Mouse (Mus musculus): Measurements from ENCODE around the gene Gatm.

Gene Gatm

DNA sequence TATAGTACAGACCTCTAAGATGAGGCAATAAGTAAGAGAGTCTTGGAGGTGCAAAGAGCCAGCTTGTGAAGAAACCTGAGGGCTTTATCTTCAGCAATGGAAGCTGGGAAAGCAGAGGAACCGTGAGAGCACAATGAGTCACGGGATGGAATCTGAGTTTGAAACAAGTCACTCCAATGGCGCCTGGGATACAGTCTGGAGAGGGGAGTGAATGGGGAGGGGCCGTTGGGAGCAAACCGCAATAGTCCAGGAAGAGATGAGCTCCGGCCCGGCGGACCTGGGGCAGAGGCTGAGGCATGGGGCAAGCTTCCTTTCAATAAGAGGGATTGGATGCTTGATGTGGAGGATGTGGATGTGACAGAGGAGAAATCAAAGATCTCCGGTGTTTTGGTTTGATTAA lies 2.3 kb downstream of the Gatm start:
- no peak for DNase-seq (ENCODE audit: low read depth)

- no peak for DNase-seq (ENCODE audit: low read depth)
These were observed 5.3 kb downstream of the Gatm start for GRCm38 (mm10) chr2:122605829-122606228.

DNA sequence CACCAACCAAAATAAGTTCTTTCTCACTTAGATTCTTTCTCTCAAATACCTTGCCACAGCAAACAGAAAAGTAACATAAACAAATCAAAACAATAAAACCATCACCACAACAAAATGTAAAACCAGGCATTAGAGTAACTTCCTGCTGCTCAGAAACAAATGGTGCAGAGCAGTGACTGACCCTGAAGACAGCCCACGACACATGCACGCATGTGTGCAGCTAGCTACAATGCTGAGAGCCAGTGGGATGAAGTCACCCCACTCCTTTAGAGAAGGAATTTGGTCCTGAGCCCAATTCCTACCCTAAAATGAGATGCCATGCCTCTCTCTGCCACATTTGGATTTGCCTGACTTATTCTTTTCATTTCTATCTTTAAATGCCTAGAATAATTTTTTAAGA lies 9.7 kb downstream of the Gatm start:
- DNase-seq (ENCODE audit: low read depth): no peak

DNA sequence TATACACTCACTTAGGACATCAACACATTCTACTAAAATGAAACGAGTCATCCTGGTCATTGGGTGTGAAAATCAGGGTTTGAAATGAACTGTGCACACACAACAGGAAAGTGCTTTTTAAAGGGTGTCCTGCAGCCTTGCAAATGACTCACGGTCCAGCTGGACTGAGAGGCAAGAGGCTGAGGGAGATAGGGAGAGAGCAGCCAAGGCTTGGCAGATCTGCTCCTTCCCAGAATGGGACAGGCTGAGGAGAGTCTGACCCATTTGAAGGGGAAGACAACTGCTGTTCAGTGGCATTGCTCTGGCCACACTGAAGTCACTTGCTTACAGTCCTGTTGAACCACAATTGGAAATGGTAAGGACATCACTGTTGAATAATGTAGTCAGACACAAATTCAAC lies 11.4 kb downstream of the Gatm start:
- no peak for DNase-seq (ENCODE audit: low read depth)

DNA sequence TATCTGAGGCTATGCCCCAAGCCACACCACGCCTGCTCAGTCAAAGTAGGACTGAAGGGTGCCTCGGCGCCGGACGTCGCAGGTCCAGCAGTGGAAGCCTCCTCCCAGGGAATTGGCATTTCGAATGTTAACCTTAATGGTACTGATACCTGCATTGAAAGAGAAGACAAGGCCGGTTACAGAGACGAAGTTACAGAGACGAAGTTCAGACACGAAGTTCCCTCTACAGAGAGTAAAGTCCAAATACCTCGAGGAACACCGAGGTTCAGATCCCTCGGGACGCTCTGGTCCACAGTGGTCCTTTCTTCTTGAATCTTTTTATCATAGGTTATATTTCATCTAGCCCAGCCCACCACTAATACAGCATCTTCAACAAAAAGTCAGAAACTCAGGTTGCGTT lies 15.6 kb downstream of the Gatm start:
- DNase-seq (ENCODE audit: low read depth): no peak

DNA sequence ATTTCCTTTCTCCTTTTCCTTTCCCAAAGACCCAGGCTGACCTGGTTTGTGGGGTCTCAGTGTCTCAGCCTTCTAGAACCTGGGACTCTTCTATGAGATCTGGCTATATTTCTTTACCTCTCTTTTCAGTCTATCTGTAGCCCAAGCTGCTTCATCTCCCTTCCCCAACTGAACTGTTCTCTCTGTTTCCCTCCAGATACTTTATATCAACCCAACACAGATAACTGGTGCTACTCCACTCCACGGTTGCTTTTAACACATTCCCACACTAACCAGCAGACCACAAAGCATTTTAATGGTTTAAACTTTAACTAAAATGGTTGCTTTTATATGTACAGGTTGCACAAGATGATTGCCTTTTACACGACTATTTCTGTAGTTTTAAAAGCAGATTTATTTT lies 19.9 kb downstream of the Gatm start:
- no peak for DNase-seq (ENCODE audit: low read depth)

DNA sequence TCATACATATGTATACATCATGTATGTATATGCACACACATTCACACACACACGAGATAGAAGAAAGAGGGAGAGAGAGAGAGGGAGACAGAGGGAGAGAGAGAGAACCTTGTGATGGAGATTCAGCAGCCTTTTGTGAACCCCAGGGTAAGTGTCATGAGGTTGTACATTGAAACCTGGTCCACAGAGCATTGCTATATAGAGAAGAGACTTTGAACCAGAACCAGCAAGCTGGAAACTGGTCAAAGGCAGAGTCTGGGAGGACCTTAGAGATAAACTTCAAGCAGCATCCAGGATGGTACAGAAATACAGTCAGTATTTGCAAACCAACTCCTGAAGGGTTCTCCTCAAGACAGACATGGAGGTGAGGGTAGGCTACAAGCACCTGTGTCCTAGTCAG lies 20.8 kb downstream of the Gatm start:
- DNase-seq (ENCODE audit: low read depth): no peak

DNA sequence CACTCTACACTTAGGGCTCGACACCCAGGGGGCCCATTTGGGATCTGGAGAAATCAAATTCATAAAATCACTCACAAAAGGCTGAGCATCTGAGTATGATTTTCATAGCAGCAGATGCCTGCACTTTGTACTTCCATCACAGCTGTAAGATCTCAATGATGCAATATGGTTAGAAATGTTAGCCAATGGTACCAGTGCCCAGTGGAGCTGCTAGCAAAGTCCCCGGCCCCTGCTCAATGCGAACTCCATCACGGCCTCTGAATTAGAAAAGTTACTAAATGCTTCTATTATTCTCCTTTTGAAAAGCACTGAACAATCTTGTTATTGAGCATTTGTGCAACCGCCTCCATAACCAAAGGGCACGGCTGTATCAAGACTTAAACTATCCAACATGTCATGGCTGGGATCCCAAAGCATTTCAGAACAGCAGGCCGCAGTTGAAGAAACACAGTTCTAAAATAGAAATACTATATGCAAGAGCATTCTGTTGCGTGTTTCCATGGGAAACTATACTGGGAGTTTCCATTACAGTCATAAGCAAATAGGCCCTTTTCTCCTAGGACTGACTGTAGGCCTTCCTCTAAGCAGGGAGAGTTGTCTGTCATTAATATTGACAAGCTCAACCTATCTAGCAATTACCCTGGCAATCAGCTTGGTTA lies 23.1 kb downstream of the Gatm start:
- no peak for DNase-seq (ENCODE audit: low read depth)

DNA sequence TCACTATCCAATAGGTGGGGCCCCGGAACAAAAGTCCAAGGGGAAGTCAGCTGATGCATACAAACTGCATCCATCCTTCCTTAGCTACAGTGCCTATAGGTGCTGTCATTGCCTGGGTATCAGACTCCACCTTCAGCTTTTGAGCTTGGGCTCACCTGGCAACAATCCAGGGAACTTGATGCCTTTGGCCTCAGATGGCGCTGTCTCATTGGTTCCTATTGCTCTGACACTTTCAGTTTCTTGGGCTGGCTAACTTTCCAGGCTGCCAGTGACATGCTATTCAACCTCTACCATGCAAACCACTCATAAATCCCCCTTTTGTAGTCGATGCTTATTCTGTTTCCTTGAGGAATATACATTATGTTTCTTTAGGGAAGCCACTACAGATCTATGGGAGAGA lies 24.8 kb downstream of the Gatm start:
- no peak for DNase-seq (ENCODE audit: low read depth)

DNA sequence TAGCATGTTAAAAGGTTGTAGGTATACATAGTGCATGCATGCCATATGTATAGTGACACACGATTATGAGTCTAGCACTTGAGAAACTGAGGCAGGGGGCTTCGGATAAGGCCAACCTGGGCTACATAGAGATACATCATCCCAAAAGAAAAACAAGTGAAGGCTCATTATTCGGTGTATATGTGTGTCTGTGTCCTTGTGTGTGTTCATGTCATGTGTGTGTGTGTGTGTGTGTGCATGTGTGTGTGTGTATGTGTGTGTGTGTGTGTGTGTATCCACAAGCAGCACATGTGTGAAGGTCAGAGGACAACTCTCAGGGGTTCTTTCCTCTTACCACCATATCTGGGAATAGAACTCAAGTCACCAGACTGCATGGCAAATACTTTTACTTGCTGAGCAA lies 28.8 kb downstream of the Gatm start:
- no peak for DNase-seq (ENCODE audit: low read depth)

GRCm38 (mm10) chr2:122581361-122582017 lies 29.6 kb downstream of the Gatm start:
- no peak for DNase-seq (ENCODE audit: low read depth)

GRCm38 (mm10) chr2:122580426-122580825 lies 30.7 kb downstream of the Gatm start:
- DNase-seq (ENCODE audit: low read depth): no peak

GRCm38 (mm10) chr2:122577316-122577715 lies 33.8 kb downstream of the Gatm start:
- DNase-seq (ENCODE audit: low read depth): no peak

DNA sequence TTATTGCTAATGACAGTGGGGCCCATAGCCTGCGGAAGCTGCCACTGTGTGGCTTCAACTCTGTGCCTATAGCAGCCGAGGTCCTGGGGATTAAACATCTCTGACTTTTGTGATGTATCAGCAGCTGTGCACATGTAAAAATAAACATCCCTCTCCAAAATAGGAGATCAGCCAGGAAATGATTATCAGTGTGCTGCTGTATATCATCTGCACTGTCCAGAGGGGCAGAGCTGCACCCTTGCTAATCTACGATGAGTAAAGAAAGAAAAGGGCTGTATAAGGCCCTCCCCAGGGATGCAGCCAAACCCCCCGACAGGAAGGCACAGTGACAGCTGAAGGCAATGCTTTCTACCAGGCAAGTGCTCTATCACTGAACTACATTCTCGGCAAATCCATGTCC lies 34.8 kb downstream of the Gatm start:
- no peak for DNase-seq (ENCODE audit: low read depth)

- DNase-seq (ENCODE audit: low read depth): no peak
These were observed 35.6 kb downstream of the Gatm start for GRCm38 (mm10) chr2:122575470-122575869.

DNA sequence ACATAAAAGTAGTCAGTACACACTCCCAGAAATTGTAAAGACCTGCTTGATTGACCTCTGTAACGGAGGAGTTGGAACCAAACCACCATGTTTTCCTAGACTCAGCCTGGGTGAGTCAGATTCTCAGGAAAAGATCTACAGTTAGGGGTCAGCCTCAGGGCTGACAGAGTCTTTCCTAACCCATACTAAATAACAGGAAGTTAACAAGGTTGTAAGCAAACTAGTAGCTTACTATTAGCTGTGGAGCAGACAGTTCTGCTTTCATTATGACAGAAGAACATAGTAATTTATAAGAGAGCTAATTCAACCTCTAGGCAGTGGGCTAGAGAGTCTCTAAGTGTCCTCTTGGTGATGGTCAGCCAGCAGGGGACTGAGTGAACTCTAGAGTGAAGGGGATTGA lies 38.7 kb downstream of the Gatm start:
- no peak for DNase-seq (ENCODE audit: low read depth)

DNA sequence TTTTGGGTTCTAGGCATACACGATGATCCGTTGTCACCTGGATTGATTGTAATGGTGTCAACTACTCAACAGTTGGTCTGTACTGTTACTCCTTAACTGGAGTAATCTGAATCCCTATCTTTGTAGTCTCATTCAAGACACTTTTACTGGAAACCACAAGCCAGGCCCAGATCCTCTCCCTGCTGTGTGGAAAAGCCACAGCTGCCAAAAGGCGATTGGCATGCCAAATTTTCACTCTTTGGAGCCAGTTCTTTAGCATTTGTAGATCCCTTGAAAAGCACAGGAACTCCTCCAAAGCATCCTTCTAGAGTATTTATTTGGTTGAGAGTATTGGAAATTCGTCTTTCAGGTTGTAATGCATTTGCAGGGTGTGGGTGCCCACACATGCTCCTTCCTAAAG lies 39.8 kb downstream of the Gatm start:
- DNase-seq (ENCODE audit: low read depth): no peak

- DNase-seq (ENCODE audit: low read depth): no peak
These were observed 40.7 kb downstream of the Gatm start for GRCm38 (mm10) chr2:122570430-122570829.

GRCm38 (mm10) chr2:122569439-122569838 lies 41.7 kb downstream of the Gatm start:
- DNase-seq (ENCODE audit: low read depth): peak; percentile 77

DNA sequence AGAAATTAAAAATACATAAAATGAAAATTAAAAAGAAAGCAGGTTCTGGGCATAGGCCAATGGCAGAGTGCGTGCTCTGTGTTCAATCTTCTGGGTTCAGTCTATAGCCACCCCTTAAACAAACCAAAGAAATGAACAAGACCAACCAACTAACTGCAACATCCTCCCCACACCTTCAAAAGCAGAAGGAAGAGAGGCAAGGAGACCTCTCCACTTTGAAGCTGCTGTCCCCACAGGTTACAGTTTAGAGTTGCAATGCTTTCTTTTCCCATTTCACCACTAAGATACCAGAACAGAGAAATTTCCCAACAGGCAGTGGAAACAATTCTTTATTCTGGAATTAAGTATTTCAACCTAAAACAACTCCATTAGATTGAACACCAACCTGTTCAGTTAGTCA lies 48.9 kb downstream of the Gatm start:
- no peak for DNase-seq (ENCODE audit: low read depth)

- peak; percentile 71 for DNase-seq (ENCODE audit: low read depth)
These were observed 49.9 kb downstream of the Gatm start for GRCm38 (mm10) chr2:122561221-122561620.

GRCm38 (mm10) chr2:122558317-122558716 lies 52.8 kb downstream of the Gatm start:
- DNase-seq (ENCODE audit: low read depth): peak; percentile 64

Measured in induced T-regulatory cell, adult 2 months (primary cell).